Mouse (Mus musculus) heart, embryonic 12.5 days (tissue): ENCODE measurements around the gene Fhod1. TPM values are rescaled to one million over a fixed set of nuclear protein-coding genes. Genes with fewer than 3 reads are reported as not detected.
"Not testable (repeated sequence)": the region's sequence is repeated elsewhere in the genome, so short reads cannot be mapped to it uniquely, and the experiment has no call there.

Experiments
- ATAC-seq: fragments of 200-750 bp; cut with Nextera tagmentation; 2 replicates; pipeline ENCODE4 v1.8.0; 2017; ENCODE audit warnings: moderate TSS enrichment, moderate library complexity; ENCODE audit not compliant: insufficient number of reproducible peaks, low FRiP score
- H3K27ac ChIP-seq: fragments of 300-500 bp; sonication (generic); 2 replicates; pipeline ENCODE4 v1.5.1; 2016; ENCODE audit warnings: mild to moderate bottlenecking, moderate library complexity; ENCODE audit not compliant: poor library complexity, severe bottlenecking
- H3K27me3 ChIP-seq: fragments of 300-500 bp; sonication (generic); replicated peaks from 2 replicates; pipeline ENCODE4 v1.6.1; 2016; ENCODE audit warnings: mild to moderate bottlenecking, moderate library complexity
- H3K36me3 ChIP-seq: fragments of 300-500 bp; sonication (generic); 2 replicates; pipeline ENCODE4 v1.6.1; 2016; ENCODE audit warnings: mild to moderate bottlenecking, moderate library complexity
- H3K4me1 ChIP-seq: fragments of 300-500 bp; sonication (generic); replicated peaks from 2 replicates; pipeline ENCODE4 v1.6.1; 2016; ENCODE audit warnings: mild to moderate bottlenecking
- H3K4me2 ChIP-seq: fragments of 300-500 bp; sonication (generic); 2 replicates; pipeline ENCODE4 v1.6.1; 2016; ENCODE audit warnings: mild to moderate bottlenecking, moderate library complexity
- H3K4me3 ChIP-seq: fragments of 300-500 bp; sonication (generic); 2 replicates; pipeline ENCODE4 v1.5.1; 2016; ENCODE audit warnings: mild to moderate bottlenecking
- H3K9ac ChIP-seq: fragments of 300-500 bp; sonication (generic); 2 replicates; pipeline ENCODE4 v1.6.1; 2016; ENCODE audit warnings: mild to moderate bottlenecking, moderate library complexity
- H3K9me3 ChIP-seq: fragments of 300-500 bp; sonication (generic); replicated peaks from 2 replicates; pipeline ENCODE4 v1.6.1; 2016; ENCODE audit warnings: mild to moderate bottlenecking, moderate library complexity
- WGBS: fragments of 180-500 bp; shearing (Covaris S2); methylation state at CpG from one replicate; pipeline ENCODE4 v1.1.7; 2016; 5-methylcytosine and 5-hydroxymethylcytosine counted together
- polyA plus RNA-seq: library from polyadenylated mRNA; unstranded; fragments of >200 nt; fragmentation: Nextera tagmentation; extraction: Ambion mirVana; gene quantifications from 2 replicates; pipeline ENCODE4 v1.2.1, GENCODE M21; 2016

Gene Fhod1
- polyA plus RNA-seq, 1 experiment from 2014 or later = 2.0 TPM

DNA sequence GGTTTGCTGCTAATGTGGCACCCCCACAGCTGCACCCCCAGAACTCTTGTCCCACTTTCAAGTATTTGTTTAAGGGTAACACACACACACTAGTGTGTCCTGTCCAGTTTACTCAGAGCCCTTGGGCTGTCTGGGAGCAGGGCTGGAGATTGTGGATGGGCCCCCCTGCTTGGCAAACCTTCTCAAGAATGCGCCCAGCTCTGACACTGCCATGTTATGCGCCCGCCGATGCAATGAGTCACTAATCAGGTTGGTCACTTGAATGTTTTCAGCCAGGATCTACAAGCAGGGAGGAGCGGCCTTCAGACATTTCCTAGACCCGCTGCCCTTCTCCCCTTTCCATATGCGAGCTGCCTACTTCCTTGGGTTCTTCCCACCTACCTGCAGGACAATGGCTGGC, 55.3 kb downstream of the Fhod1 start:
- WGBS = 73% methylated on average over 7 of the region's 7 CpGs
- no peak overlapping the region for H3K27ac ChIP-seq
- no peak for ATAC-seq
- no peak overlapping the region for H3K4me2 ChIP-seq
- no peak overlapping the region for H3K9ac ChIP-seq
- no peak overlapping the region for H3K4me3 ChIP-seq
- no peaks in the 10 kb centered on the region for H3K36me3 ChIP-seq
- peaks cover 35% of the 10 kb centered on the region for H3K4me1 ChIP-seq
- H3K27me3 ChIP-seq = peaks cover 27% of the 10 kb centered on the region
- H3K9me3 ChIP-seq = no peaks in the 10 kb centered on the region

DNA sequence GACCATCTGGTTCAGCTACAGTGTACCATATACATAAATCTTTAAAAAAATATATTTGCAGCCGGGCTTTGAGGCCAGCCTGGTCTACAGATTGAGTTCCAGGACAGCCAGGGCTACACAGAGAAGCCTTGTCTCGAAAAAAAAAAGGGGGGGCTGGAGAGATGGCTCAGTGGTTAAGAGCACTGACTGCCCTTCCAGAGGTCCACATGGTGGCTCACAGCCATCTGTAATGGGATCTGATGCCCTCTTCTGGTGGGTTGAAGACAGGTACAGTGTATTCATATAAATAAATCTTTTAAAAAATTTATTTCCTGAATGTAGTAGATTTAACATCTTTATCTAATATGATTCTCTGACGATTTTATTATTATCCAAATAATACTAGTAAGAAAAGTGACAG, 56.0 kb downstream of the Fhod1 start:
- not testable (repeated sequence) for H3K4me2 ChIP-seq, H3K36me3 ChIP-seq, ATAC-seq, H3K9ac ChIP-seq, H3K9me3 ChIP-seq, H3K4me3 ChIP-seq, H3K27ac ChIP-seq
- Histone ChIP-seq H3K4me1 (peaks cover 32% of the 10 kb centered on the region), H3K27me3 (peaks cover 27% of the 10 kb centered on the region)
- 63% methylated on average over 3 of the region's 3 CpGs for WGBS

- WGBS = 81% methylated on average over 8 of the region's 8 CpGs
- H3K27ac ChIP-seq, H3K9me3 ChIP-seq, H3K4me2 ChIP-seq, H3K4me3 ChIP-seq, H3K36me3 ChIP-seq, ATAC-seq, H3K9ac ChIP-seq: not testable (repeated sequence)
- Histone ChIP-seq H3K4me1 (peaks cover 28% of the 10 kb centered on the region), H3K27me3 (peaks cover 27% of the 10 kb centered on the region)
Measured at GRCm38 (mm10) chr8:105291364-105291763, 56.4 kb downstream of the Fhod1 start.

DNA sequence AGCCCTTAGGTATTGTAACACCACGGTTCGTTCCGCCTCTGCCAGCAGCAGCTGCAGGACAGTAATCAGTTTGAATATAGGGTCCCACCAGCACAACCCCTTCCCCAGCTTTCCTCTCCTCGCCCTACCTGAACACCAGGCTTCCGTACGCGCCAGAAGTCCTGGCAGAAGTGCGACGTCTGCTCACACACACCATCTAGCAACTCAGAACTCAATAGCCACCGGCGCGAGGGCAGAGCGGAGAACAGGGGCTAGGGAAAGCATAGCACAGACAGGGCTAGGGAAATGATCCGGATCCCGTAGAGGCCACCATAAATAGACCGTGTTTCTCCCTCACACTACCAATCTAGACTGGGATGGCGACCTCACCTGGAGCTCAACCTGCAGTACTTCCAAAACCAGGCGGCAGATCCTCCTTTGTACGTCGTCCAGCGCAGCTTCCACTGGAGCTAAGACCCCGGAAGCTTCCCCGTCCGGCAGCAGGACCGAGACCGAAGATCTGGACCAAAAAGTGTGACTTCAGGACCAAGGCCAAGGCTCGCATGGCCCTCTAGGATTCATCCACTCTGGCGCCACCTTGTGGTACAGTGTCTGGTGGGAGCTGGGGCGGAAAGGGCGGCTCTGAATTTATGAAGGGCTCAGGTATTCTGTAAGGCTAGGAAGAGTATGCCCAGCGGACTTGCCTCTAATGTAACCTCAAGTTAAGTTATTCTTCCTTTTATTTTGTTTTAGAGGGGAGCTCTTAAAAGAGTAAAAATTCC, 57.0 kb downstream of the Fhod1 start:
- no peak overlapping the region for H3K9ac ChIP-seq
- H3K4me3 ChIP-seq = peak overlapping the region; percentile 57
- WGBS = 9% methylated on average over 31 of the region's 31 CpGs
- no peaks in the 10 kb centered on the region for H3K9me3 ChIP-seq
- peaks cover 27% of the 10 kb centered on the region for H3K27me3 ChIP-seq
- peak overlapping the region; percentile 87 for H3K4me2 ChIP-seq
- no peaks in the 10 kb centered on the region for H3K36me3 ChIP-seq
- H3K27ac ChIP-seq = no peak overlapping the region
- no peak for ATAC-seq
- peaks cover 27% of the 10 kb centered on the region for H3K4me1 ChIP-seq

DNA sequence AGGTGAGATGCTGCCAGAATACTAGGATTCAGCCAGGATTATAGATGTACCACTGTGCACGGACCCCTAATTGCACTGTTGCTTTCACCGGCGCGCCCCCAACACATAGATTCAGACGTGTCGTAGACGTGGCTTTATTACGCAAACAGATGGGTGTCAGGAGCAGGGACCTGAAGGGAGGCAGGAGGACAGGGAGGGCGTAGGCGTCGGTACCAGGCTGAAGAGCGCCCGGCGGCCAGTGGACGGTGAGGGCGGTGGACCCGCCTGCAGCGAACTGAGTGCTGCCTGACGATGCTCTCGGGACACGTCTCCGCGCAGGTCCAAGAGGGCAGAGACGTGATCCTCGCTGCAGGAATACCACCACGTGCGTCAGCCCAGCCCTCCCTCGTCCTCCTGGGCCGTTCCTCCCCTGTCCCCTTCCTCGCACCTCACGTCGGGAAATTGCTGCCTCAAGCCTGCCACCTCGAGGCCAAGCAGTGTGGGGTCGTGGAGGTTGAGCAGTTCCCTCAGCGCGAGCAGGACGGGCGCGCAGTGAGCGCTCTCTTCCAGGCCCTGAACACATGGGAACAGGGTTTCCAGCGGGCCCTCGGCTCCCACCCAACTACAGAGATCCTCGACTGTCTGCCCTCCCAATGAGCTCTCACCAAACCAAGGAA, 57.8 kb downstream of the Fhod1 start, which contains the start of gene 4931428F04Rik:
Gene 4931428F04Rik, minus strand, starts transcription at position 60 of the 656 bp plus-strand sequence.
- 3% methylated on average over 43 of the region's 43 CpGs for WGBS
- H3K9me3 ChIP-seq = no peaks in the 10 kb centered on the region
- H3K27ac ChIP-seq = no peak within 1 kb of the TSS
- peak; percentile 43; the same call in 1 of the 2 replicates for ATAC-seq
- H3K4me2 ChIP-seq = peak within 1 kb of the TSS; percentile 87
- H3K4me1 ChIP-seq = peaks cover 24% of the 10 kb centered on the region
- H3K36me3 ChIP-seq = peaks cover 6% of the 10 kb centered on the region; the same call in 1 of the 2 replicates
- peak within 1 kb of the TSS; percentile 46 for H3K9ac ChIP-seq
- peak within 1 kb of the TSS; percentile 57 for H3K4me3 ChIP-seq
- H3K27me3 ChIP-seq = peaks cover 35% of the 10 kb centered on the region

DNA sequence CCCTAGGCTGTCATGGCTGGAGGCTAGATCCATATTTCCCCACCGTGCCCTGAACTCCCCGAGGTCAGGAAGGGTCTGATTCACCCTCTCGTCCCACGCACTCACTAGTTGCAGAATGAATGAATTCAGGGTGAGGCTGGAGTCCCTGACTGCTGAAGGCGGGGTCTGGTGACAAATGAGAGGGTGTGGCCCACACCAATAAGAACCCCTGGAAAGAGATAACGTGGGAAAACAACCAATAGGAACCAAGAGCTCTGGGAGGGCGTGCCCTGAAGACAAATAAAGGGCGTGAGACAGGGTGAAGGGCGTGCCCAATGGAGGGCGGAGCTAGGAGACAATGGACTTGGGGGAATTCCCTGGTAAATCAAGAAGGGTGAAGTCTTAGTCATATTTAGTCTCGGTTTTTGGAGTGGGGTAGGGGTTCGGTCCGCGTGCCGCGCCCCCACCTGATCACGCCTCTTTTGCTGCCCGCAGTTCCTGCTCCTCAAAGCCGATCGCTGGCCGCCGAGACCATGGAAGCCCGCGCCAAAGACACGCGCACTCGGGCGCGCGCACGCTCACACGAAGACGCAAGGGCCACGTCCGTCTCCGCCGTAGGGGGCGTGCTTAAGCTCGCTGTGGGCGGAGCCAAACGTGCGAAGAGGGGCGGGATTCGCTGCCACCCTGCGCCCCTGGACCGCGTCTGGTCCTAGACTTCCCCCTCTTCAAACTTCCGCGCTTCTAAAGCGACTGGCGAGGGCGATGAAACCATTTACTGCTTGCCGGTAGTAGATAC, 58.6 kb downstream of the Fhod1 start:
- peak overlapping the region; percentile 46 for H3K9ac ChIP-seq
- peaks cover 20% of the 10 kb centered on the region for H3K4me1 ChIP-seq
- no peak overlapping the region for H3K27ac ChIP-seq
- H3K4me2 ChIP-seq = peak overlapping the region; percentile 87
- peak overlapping the region; percentile 57 for H3K4me3 ChIP-seq
- peaks cover 6% of the 10 kb centered on the region; the same call in 1 of the 2 replicates for H3K36me3 ChIP-seq
- H3K9me3 ChIP-seq = no peaks in the 10 kb centered on the region
- H3K27me3 ChIP-seq = peaks cover 37% of the 10 kb centered on the region
- under 1% methylated on average over 53 of the region's 53 CpGs for WGBS
- peak; percentile 92 for ATAC-seq

GRCm38 (mm10) chr8:105288231-105288630, 59.5 kb downstream of the Fhod1 start:
- H3K36me3 ChIP-seq = peaks cover 6% of the 10 kb centered on the region; the same call in 1 of the 2 replicates
- H3K9me3 ChIP-seq = no peaks in the 10 kb centered on the region
- peaks cover 33% of the 10 kb centered on the region for H3K27me3 ChIP-seq
- no peak overlapping the region for H3K4me2 ChIP-seq
- no peak for ATAC-seq
- 88% methylated on average over 5 of the region's 5 CpGs for WGBS
- H3K4me1 ChIP-seq = peaks cover 20% of the 10 kb centered on the region
- H3K27ac ChIP-seq = no peak overlapping the region
- no peak overlapping the region for H3K9ac ChIP-seq
- H3K4me3 ChIP-seq = no peak overlapping the region

- H3K4me1 ChIP-seq = peaks cover 20% of the 10 kb centered on the region
- H3K4me2 ChIP-seq = no peak overlapping the region
- H3K27me3 ChIP-seq = peaks cover 29% of the 10 kb centered on the region
- peaks cover 8% of the 10 kb centered on the region; the same call in 1 of the 2 replicates for H3K36me3 ChIP-seq
- 81% methylated on average over 4 of the region's 4 CpGs for WGBS
- ATAC-seq = no peak
- H3K9me3 ChIP-seq = no peaks in the 10 kb centered on the region
- H3K4me3 ChIP-seq = no peak overlapping the region
- no peak overlapping the region for H3K27ac ChIP-seq
- H3K9ac ChIP-seq = no peak overlapping the region
Measured at GRCm38 (mm10) chr8:105286907-105287306, 60.8 kb downstream of the Fhod1 start.

DNA sequence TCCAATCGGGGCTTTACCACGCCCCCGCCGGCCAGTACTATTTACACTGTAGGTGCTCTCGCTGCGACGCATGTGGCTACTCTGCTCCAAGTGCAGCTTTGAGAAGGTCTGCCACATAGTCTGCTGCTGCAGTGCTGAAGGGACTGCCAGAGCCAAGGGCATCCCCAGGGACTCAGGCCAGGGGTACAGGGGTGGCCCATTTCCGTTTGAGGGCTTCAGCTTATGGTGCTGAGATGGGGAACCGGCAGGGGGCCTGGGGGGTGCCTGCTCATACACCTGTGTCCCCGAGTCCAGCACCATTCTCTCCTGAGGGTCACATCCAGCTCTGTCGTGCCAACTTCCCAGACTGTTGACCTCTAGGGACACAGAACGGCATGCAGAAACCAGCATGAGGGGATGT, 62.2 kb downstream of the Fhod1 start:
- H3K4me2 ChIP-seq = no peak overlapping the region
- H3K4me3 ChIP-seq = no peak overlapping the region
- no peak overlapping the region for H3K9ac ChIP-seq
- H3K36me3 ChIP-seq = peaks cover 13% of the 10 kb centered on the region; the same call in 1 of the 2 replicates
- peaks cover 33% of the 10 kb centered on the region for H3K27me3 ChIP-seq
- H3K27ac ChIP-seq = no peak overlapping the region
- no peak for ATAC-seq
- peaks cover 16% of the 10 kb centered on the region for H3K4me1 ChIP-seq
- no peaks in the 10 kb centered on the region for H3K9me3 ChIP-seq
- WGBS = 48% methylated on average over 12 of the region's 12 CpGs

GRCm38 (mm10) chr8:105283074-105283473, 64.7 kb downstream of the Fhod1 start:
- H3K27ac ChIP-seq = no peak overlapping the region
- peaks cover 14% of the 10 kb centered on the region for H3K4me1 ChIP-seq
- peak; percentile 54; the same call in 1 of the 2 replicates for ATAC-seq
- peak overlapping the region; percentile 4; the same call in 1 of the 2 replicates for H3K4me2 ChIP-seq
- no peaks in the 10 kb centered on the region for H3K9me3 ChIP-seq
- no peak overlapping the region for H3K4me3 ChIP-seq
- peaks cover 13% of the 10 kb centered on the region; the same call in 1 of the 2 replicates for H3K36me3 ChIP-seq
- H3K9ac ChIP-seq = no peak overlapping the region
- H3K27me3 ChIP-seq = peaks cover 53% of the 10 kb centered on the region
- WGBS = 23% methylated on average over 23 of the region's 23 CpGs

DNA sequence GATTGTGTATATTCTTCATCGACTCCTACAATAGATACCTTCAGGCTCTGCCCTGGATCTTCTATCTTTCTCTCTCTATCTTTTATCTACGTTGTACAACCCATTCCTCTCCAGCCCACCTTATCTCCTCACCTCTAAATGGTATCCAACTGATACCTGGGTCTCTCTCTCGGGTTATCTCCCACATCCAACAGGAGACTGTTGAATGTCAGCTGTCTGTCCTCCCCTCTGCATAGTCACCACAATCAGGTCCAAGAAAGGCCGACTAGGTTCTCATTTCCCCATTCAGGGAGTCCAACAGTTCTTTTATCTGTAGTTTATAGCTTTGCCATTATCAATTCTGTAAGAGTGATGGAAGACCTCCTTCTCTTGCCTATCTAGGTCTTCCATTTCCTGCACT, 65.5 kb downstream of the Fhod1 start:
- 59% methylated on average over 4 of the region's 4 CpGs for WGBS

More for the DNA sequence above, 65.5 kb downstream of the Fhod1 start:
- Histone ChIP-seq H3K27me3 (peaks cover 61% of the 10 kb centered on the region), H3K9ac (no peak overlapping the region), H3K9me3 (no peaks in the 10 kb centered on the region), H3K36me3 (peaks cover 13% of the 10 kb centered on the region; the same call in 1 of the 2 replicates), H3K27ac (no peak overlapping the region), H3K4me1 (peaks cover 14% of the 10 kb centered on the region), H3K4me3 (no peak overlapping the region), H3K4me2 (no peak overlapping the region)
- ATAC-seq = no peak
